Mouse (Mus musculus): ENCODE results near the gene Lhx6.

DNA sequence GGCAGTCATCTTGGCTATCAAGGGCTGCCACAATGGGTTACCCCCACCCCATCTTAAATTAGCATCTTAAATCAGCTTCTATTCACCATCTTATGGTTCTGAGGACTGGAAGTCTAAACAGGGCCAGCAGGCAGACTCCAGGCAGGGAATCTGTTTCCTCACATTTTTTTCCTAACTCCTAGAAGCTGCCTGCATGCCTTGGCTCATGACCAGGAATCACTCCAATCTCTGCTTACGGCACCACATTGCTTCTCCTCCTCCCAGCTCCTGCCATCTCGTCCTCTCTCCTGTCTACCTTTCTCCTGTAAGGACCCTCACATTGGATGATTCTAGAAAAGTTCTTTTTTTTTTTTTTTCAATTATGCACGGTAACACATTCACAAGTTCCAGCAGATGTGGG is 52.0 kb downstream of the Lhx6 start:
- TF ChIP-seq POLR2A (IDR thresholded peaks at IDR 0.05; ENCODE audit: low read depth, low read length) = no peak
- TF ChIP-seq CTCF (conservative IDR thresholded peaks at IDR 0.05; ENCODE audit: insufficient read depth, insufficient read length, low read depth, low read length) = no peak

All from kidney, adult 2 months (tissue).